Mouse (Mus musculus) heart, embryonic 16.5 days (tissue): ENCODE data around the gene Gpr143. TPM values are rescaled to one million over a fixed set of nuclear protein-coding genes. Genes with fewer than 3 reads are reported as not detected.
"Not testable (repeated sequence)": the region's sequence is repeated elsewhere in the genome, so short reads cannot be mapped to it uniquely, and the experiment has no call there.

Experiments used
- ATAC-seq: fragments of 200-750 bp; cut with Nextera tagmentation; replicated peaks from 2 replicates; pipeline ENCODE4 v1.8.0; 2017; ENCODE audit warnings: moderate number of reproducible peaks; ENCODE audit not compliant: insufficient read depth, low FRiP score; ENCODE audit errors: extremely low read depth
- H3K27ac ChIP-seq: fragments of 300-500 bp; sonication (generic); 2 replicates; pipeline ENCODE4 v1.5.1; 2014; ENCODE audit warnings: mild to moderate bottlenecking, low read length, control low read depth, moderate library complexity
- H3K27me3 ChIP-seq: fragments of 300-500 bp; sonication (generic); 2 replicates; pipeline ENCODE4 v1.6.1; 2014; ENCODE audit warnings: low read length, mixed read lengths; ENCODE audit not compliant: control insufficient read depth, insufficient read depth
- H3K36me3 ChIP-seq: fragments of 300-500 bp; sonication (generic); 2 replicates; pipeline ENCODE4 v1.6.1; 2014; ENCODE audit not compliant: control insufficient read depth, insufficient read depth
- H3K4me1 ChIP-seq: fragments of 300-500 bp; sonication (generic); 2 replicates; pipeline ENCODE4 v1.6.1; 2014; ENCODE audit warnings: low read length, mixed read lengths; ENCODE audit not compliant: control insufficient read depth, insufficient read depth
- H3K4me2 ChIP-seq: fragments of 300-500 bp; sonication (generic); 2 replicates; pipeline ENCODE4 v1.6.1; 2014; ENCODE audit warnings: low read depth, mild to moderate bottlenecking, control low read depth, low read length
- H3K4me3 ChIP-seq: fragments of 300-500 bp; sonication (generic); 2 replicates; pipeline ENCODE4 v1.5.1; 2014; ENCODE audit warnings: mild to moderate bottlenecking, control low read depth, low read length
- H3K9ac ChIP-seq: fragments of 300-500 bp; sonication (generic); 2 replicates; pipeline ENCODE4 v1.6.1; 2014; ENCODE audit warnings: low read length, control low read depth
- H3K9me3 ChIP-seq: fragments of 300-500 bp; sonication (generic); replicated peaks from 2 replicates; pipeline ENCODE4 v1.6.1; 2016; ENCODE audit warnings: low read length; ENCODE audit not compliant: control insufficient read depth
- WGBS: fragments of 180-500 bp; shearing (Covaris S2); extraction: QIAGEN DNeasy Blood & Tissue Kit; methylation state at CpG from one replicate; pipeline ENCODE4 v1.1.7; 2014; 5-methylcytosine and 5-hydroxymethylcytosine counted together
- polyA plus RNA-seq: library from polyadenylated mRNA; unstranded; fragments of >200 nt; fragmentation: Nextera tagmentation; extraction: Ambion mirVana; gene quantifications from 2 replicates; pipeline ENCODE4 v1.2.1, GENCODE M21; 2015

Gene Gpr143
- polyA plus RNA-seq, 1 experiment from 2014 or later = 0.20 TPM

DNA sequence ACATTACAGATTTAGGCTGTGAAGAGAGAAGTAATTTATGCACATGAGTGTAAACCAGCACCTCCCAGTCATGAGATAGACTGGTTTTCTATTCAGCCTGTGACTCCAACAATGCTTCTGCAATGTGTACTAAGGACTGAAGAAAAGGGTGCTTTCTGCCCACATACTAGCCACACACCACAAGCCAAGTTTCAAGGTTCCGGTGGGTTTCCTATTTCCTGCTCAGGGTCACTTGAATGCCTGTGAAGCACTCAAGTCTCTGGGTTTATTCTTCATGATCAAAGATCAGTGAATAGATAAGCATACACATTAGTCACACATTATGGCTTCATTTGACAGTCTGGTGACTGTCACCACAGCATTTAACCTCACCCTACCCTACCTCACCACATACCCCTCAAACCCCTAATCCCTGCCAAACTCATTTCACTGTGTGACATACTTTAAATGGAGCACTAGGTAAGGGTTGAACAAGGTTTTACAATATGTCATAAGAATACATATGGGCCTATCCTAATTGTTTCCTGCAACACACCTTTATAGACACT is 49.4 kb downstream of the Gpr143 start:
- not testable (repeated sequence) for H3K9me3 ChIP-seq, H3K36me3 ChIP-seq, H3K4me3 ChIP-seq, H3K27me3 ChIP-seq, H3K4me2 ChIP-seq, H3K4me1 ChIP-seq, ATAC-seq, H3K9ac ChIP-seq, H3K27ac ChIP-seq
- no CpG with 5 or more reads among the region's 1 CpGs for WGBS

DNA sequence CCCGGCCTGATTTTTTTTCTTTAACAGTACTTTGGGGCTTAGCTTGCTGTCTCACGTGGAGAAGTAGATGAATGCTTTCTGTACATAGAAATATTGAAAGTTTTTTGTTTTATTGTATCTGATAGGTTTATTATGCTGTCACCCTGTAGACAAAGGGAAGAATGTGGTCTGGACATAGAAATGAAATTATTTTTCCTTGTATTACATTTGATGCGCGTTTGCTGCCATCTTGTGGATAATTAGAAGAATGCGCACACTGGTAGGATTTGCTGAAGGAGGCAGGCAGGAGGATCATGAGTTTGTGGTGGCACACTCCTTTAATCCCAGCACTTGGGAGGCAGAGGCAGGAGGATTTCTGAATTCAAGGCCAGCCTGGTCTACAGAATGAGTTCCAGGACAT is 53.2 kb downstream of the Gpr143 start:
- not testable (repeated sequence) for H3K27me3 ChIP-seq, H3K27ac ChIP-seq, H3K36me3 ChIP-seq, ATAC-seq, H3K4me2 ChIP-seq, H3K4me1 ChIP-seq, H3K9me3 ChIP-seq, H3K9ac ChIP-seq, H3K4me3 ChIP-seq
- WGBS = 25% methylated on average over 5 of the region's 5 CpGs

DNA sequence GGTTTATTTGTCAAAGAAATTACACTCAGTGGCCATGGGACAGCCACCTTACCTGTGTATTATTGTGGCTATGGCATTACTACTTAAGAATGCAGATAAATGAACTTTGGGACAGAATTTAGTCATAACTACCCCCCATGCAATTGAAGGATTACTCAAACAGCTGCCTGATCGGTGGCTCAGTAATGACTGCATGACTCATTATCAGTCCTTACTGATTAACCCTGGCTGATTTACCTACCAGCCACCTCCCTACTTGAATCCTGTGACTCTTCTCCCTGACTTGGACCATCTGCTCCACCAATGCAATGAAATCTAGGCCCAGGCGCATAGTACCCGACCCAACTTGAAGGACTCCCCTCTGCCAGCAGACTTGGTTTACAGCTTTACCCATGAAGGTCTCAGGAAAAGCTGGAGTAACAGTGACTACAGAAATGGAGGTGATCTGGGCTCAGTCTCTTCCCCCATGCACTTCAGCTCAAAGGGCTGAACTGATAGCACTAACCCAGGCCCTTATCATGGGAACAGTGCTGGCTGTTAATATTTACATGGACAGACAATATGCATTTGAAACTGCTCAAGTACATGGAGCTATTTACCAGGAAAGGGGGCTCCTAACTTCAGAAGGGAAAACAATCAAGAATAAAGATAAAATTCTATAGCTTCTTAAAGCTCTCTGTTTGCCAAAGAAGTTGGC is 73.5 kb downstream of the Gpr143 start:
- H3K4me3 ChIP-seq = no peak overlapping the region
- no peak overlapping the region for H3K9ac ChIP-seq
- no peak overlapping the region for H3K27ac ChIP-seq
- H3K4me1 ChIP-seq = no peaks in the 10 kb centered on the region
- no peak overlapping the region for H3K4me2 ChIP-seq
- H3K36me3 ChIP-seq = no peaks in the 10 kb centered on the region
- ATAC-seq = no peak
- H3K9me3 ChIP-seq = peaks cover 3% of the 10 kb centered on the region
- WGBS = 90% methylated on average over 3 of the region's 3 CpGs
- H3K27me3 ChIP-seq = no peaks in the 10 kb centered on the region

Other genes starting within 250 kb of the Gpr143 start
- gene Cldn34a, start 218.6 kb upstream of the Gpr143 start, polyA plus RNA-seq = not detected in 2 replicates
- gene Shroom2, start 12.5 kb upstream of the Gpr143 start, polyA plus RNA-seq = 3.4 and 4.0 TPM in 2 replicates
- gene Usp51, start 224.5 kb downstream of the Gpr143 start, polyA plus RNA-seq = 0.41 and 0.42 TPM in 2 replicates